Comparison of ENCODE assay signal across 12 mouse cellular contexts in genomic region chr13:47843541-47844267, GRCm38 (mm10).
DNase-seq lines count a peak whose midpoint lies in the region; ATAC-seq and TF ChIP-seq lines count a peak whose summit lies in the region.
"Had no signal": no experiment of that assay in that cellular context is flagged by ENCODE, and none has a peak within 500 bp of the region (broad histone marks: within the 10 kb centered on the region; RNA-seq: fewer than 3 reads in every experiment).

No protein-coding gene starts in this region.

- TF ChIP-seq EP300 in stomach, postnatal 0 days (optimal IDR thresholded peaks at IDR 0.05): no peak

- H3K27me3 ChIP-seq in stomach, embryonic 14.5 days (ENCODE audit: control insufficient read depth, insufficient read depth, low read length): no peaks in the 10 kb centered on the region
- no peaks in the 10 kb centered on the region for H3K27me3 ChIP-seq in stomach, postnatal 0 days (ENCODE audit: control insufficient read depth, insufficient read depth, low read length)
- no peaks in the 10 kb centered on the region for H3K27me3 ChIP-seq in midbrain, embryonic 10.5 days (ENCODE audit: low read depth, poor library complexity, severe bottlenecking)

- no peak for TF ChIP-seq CTCF in stomach, postnatal 0 days (IDR thresholded peaks at IDR 0.05; ENCODE audit: low read depth)

- H3K4me2 ChIP-seq in stomach, embryonic 14.5 days (replicated peaks; ENCODE audit: low read depth, low read length): no peak overlapping the region
- no peak overlapping the region for H3K4me2 ChIP-seq in stomach, postnatal 0 days (replicated peaks; ENCODE audit: low read depth)

- 0 out of 2 replicates have a peak, but pooled peaks cover 3% of the 10 kb centered on the region for H3K4me1 ChIP-seq in stomach, embryonic 14.5 days (ENCODE audit: control insufficient read depth, insufficient read depth, low read length)
- H3K4me1 ChIP-seq in stomach, postnatal 0 days (replicated peaks; ENCODE audit: control insufficient read depth, insufficient read depth): peaks cover 5% of the 10 kb centered on the region
- H3K4me1 ChIP-seq in midbrain, embryonic 10.5 days: peaks cover 27% of the 10 kb centered on the region

- no peak overlapping the region for H3K9ac ChIP-seq in stomach, embryonic 14.5 days (replicated peaks; ENCODE audit: low read depth, low read length)
- no peak overlapping the region for H3K9ac ChIP-seq in stomach, postnatal 0 days (ENCODE audit: low read length)

- H3K9me3 ChIP-seq in stomach, embryonic 14.5 days (ENCODE audit: control insufficient read depth, low read depth, low read length): no peaks in the 10 kb centered on the region
- H3K9me3 ChIP-seq in stomach, postnatal 0 days (ENCODE audit: control insufficient read depth, low read length): no peaks in the 10 kb centered on the region
- H3K9me3 ChIP-seq in midbrain, embryonic 10.5 days (replicated peaks): no peaks in the 10 kb centered on the region

- H3K36me3 ChIP-seq in stomach, embryonic 14.5 days (ENCODE audit: control insufficient read depth, insufficient read depth, low read length): no peaks in the 10 kb centered on the region
- no peaks in the 10 kb centered on the region for H3K36me3 ChIP-seq in stomach, postnatal 0 days (ENCODE audit: control insufficient read depth, insufficient read depth, low read length)
- no peaks in the 10 kb centered on the region for H3K36me3 ChIP-seq in midbrain, embryonic 10.5 days

- 52% methylated on average over 13 of the region's 13 CpGs for WGBS in stomach, embryonic 14.5 days
- 43% methylated on average over 13 of the region's 13 CpGs for WGBS in stomach, postnatal 0 days
- 35% methylated on average over 13 of the region's 13 CpGs for WGBS in midbrain, embryonic 10.5 days

- DNase-seq in frontal cortex, postnatal 14 days (ENCODE audit: low spot score in 2 of 2): no peak
- DNase-seq in stomach, postnatal 0 days (ENCODE audit: low spot score): no peak
- peak; percentile 26 for DNase-seq in midbrain, embryonic 10.5 days (ENCODE audit: low spot score)
- no peak for DNase-seq in adrenal gland, postnatal 14 days
- no peak for DNase-seq in layer of hippocampus, adult 9-11 months
- no peak for DNase-seq in kidney, adult 8-10 months
- DNase-seq: adrenal gland, adult 2 months; cerebellum, adult 2 months; kidney, adult 11 months; thymus, postnatal 25 days had no signal

- H3K4me3 ChIP-seq in stomach, embryonic 14.5 days (ENCODE audit: low read depth, low read length): no peak overlapping the region
- no peak overlapping the region for H3K4me3 ChIP-seq in stomach, postnatal 0 days (ENCODE audit: low read depth, low read length)
- H3K4me3 ChIP-seq in midbrain, embryonic 10.5 days: peak overlapping the region; percentile 32

- ATAC-seq in frontal cortex, adult (ENCODE audit: low TSS enrichment): peak; percentile 47; the same call in 1 of the 2 replicates
- ATAC-seq in stomach, embryonic 14.5 days (ENCODE audit: insufficient number of reproducible peaks, insufficient read depth, low FRiP score, low read depth): peak; percentile 61; the same call in 1 of the 2 replicates
- no peak for ATAC-seq in stomach, postnatal 0 days (ENCODE audit: low FRiP score, low TSS enrichment)

- no peak overlapping the region for H3K27ac ChIP-seq in stomach, embryonic 14.5 days (ENCODE audit: low read length)
- no peak overlapping the region for H3K27ac ChIP-seq in stomach, postnatal 0 days (replicated peaks)
- H3K27ac ChIP-seq in midbrain, embryonic 10.5 days (replicated peaks): peak overlapping the region; percentile 80
